Mouse (Mus musculus) cerebellum, adult 9-10 months (tissue): ENCODE data around the gene Phactr3.
"Not testable (repeated sequence)": the region's sequence is repeated elsewhere in the genome, so short reads cannot be mapped to it uniquely, and the experiment has no call there.

Experiments
- DNase-seq: peaks from one replicate; pipeline ENCODE4 v3.0.0; 2022

Phactr3 gene

GRCm38 (mm10) chr2:178339044-178339443, 220.3 kb downstream of the Phactr3 start:
- peak; percentile 55 for DNase-seq

- DNase-seq: not testable (repeated sequence)
Observed at GRCm38 (mm10) chr2:178342105-178342504, 223.3 kb downstream of the Phactr3 start.

GRCm38 (mm10) chr2:178342597-178342996, 223.8 kb downstream of the Phactr3 start:
- no peak for DNase-seq
